Mouse (Mus musculus) hindbrain, embryonic 16.5 days (tissue): ENCODE results near the gene Gpr45. TPM values are rescaled to one million over a fixed set of nuclear protein-coding genes. Genes with fewer than 3 reads are reported as not detected.
"Not testable (repeated sequence)": the region's sequence is repeated elsewhere in the genome, so short reads cannot be mapped to it uniquely, and the experiment has no call there.

Experiments
- ATAC-seq: fragments of 200-750 bp; cut with Nextera tagmentation; 2 replicates; pipeline ENCODE4 v1.8.0; 2017; ENCODE audit warnings: moderate TSS enrichment, moderate library complexity
- H3K27ac ChIP-seq: fragments of 300-500 bp; sonication (generic); 2 replicates; pipeline ENCODE4 v1.5.1; 2014; ENCODE audit warnings: low read depth, mild to moderate bottlenecking, control low read depth, low read length, moderate library complexity
- H3K27me3 ChIP-seq: fragments of 300-500 bp; sonication (generic); replicated peaks from 2 replicates; pipeline ENCODE4 v1.6.1; 2014; ENCODE audit warnings: low read length; ENCODE audit not compliant: control insufficient read depth, insufficient read depth
- H3K36me3 ChIP-seq: fragments of 300-500 bp; sonication (generic); 2 replicates; pipeline ENCODE4 v1.6.1; 2014; ENCODE audit warnings: mild to moderate bottlenecking, low read length, moderate library complexity, mixed read lengths; ENCODE audit not compliant: control insufficient read depth, insufficient read depth
- H3K4me1 ChIP-seq: fragments of 300-500 bp; sonication (generic); 2 replicates; pipeline ENCODE4 v1.6.1; 2014; ENCODE audit warnings: low read depth, low read length; ENCODE audit not compliant: control insufficient read depth, insufficient read depth
- H3K4me2 ChIP-seq: fragments of 300-500 bp; sonication (generic); 2 replicates; pipeline ENCODE4 v1.6.1; 2014; ENCODE audit warnings: mild to moderate bottlenecking, low read length, control low read depth, moderate library complexity
- H3K4me3 ChIP-seq: fragments of 300-500 bp; sonication (generic); 2 replicates; pipeline ENCODE4 v1.5.1; 2014; ENCODE audit warnings: mild to moderate bottlenecking, low read length, control low read depth, moderate library complexity
- H3K9ac ChIP-seq: fragments of 300-500 bp; sonication (generic); 2 replicates; pipeline ENCODE4 v1.6.1; 2014; ENCODE audit warnings: low read depth, mild to moderate bottlenecking, control low read depth, low read length, moderate library complexity
- H3K9me3 ChIP-seq: fragments of 300-500 bp; sonication (generic); 2 replicates; pipeline ENCODE4 v1.6.1; 2014; ENCODE audit warnings: mild to moderate bottlenecking, low read length, moderate library complexity; ENCODE audit not compliant: control insufficient read depth
- WGBS: fragments of 180-500 bp; shearing (Covaris S2); extraction: QIAGEN DNeasy Blood & Tissue Kit; methylation state at CpG from one replicate; pipeline ENCODE4 v1.1.7; 2014; 5-methylcytosine and 5-hydroxymethylcytosine counted together
- polyA plus RNA-seq: library from polyadenylated mRNA; unstranded; fragments of >200 nt; fragmentation: Nextera tagmentation; extraction: Ambion mirVana; gene quantifications from 2 replicates; pipeline ENCODE4 v1.2.1, GENCODE M21; 2015

The Gpr45 gene
- polyA plus RNA-seq, 1 experiment from 2014 or later = 10.9 TPM

- not testable (repeated sequence) for H3K9ac ChIP-seq, H3K36me3 ChIP-seq, H3K4me3 ChIP-seq, H3K9me3 ChIP-seq, H3K27ac ChIP-seq, H3K4me2 ChIP-seq, ATAC-seq, H3K4me1 ChIP-seq, H3K27me3 ChIP-seq
- WGBS = 90% methylated on average over 7 of the region's 7 CpGs
These were observed 62.5 kb downstream of the Gpr45 start for GRCm38 (mm10) chr1:43015153-43015685.

GRCm38 (mm10) chr1:43036014-43036413 is 83.3 kb downstream of the Gpr45 start:
- H3K4me3 ChIP-seq = no peak overlapping the region
- H3K9ac ChIP-seq = no peak overlapping the region
- 91% methylated on average over 7 of the region's 7 CpGs for WGBS
- no peaks in the 10 kb centered on the region for H3K9me3 ChIP-seq
- no peaks in the 10 kb centered on the region for H3K27me3 ChIP-seq
- H3K4me1 ChIP-seq = peaks cover under 1% of the 10 kb centered on the region
- no peak overlapping the region for H3K4me2 ChIP-seq
- no peak for ATAC-seq
- H3K36me3 ChIP-seq = no peaks in the 10 kb centered on the region
- H3K27ac ChIP-seq = no peak overlapping the region

GRCm38 (mm10) chr1:43042271-43042670 is 89.6 kb downstream of the Gpr45 start:
- H3K4me2 ChIP-seq = no peak overlapping the region
- H3K4me1 ChIP-seq = peaks cover 8% of the 10 kb centered on the region
- WGBS = 31% methylated on average over 6 of the region's 6 CpGs
- 0 out of 2 replicates have a peak overlapping the region, but pooled peaks have one; percentile 35 for H3K9ac ChIP-seq
- no peak overlapping the region for H3K27ac ChIP-seq
- ATAC-seq = peak; percentile 47
- no peak overlapping the region for H3K4me3 ChIP-seq
- H3K9me3 ChIP-seq = no peaks in the 10 kb centered on the region
- no peaks in the 10 kb centered on the region for H3K36me3 ChIP-seq
- no peaks in the 10 kb centered on the region for H3K27me3 ChIP-seq

- peak; percentile 35; the same call in 1 of the 2 replicates for ATAC-seq
- Histone ChIP-seq H3K27me3 (no peaks in the 10 kb centered on the region), H3K36me3 (peaks cover 3% of the 10 kb centered on the region; the same call in 1 of the 2 replicates), H3K4me2 (no peak overlapping the region), H3K27ac (no peak overlapping the region), H3K4me1 (peaks cover 8% of the 10 kb centered on the region), H3K4me3 (no peak overlapping the region), H3K9me3 (no peaks in the 10 kb centered on the region), H3K9ac (no peak overlapping the region)
- WGBS = 61% methylated on average over 14 of the region's 14 CpGs
These were observed 92.7 kb downstream of the Gpr45 start for GRCm38 (mm10) chr1:43045204-43045982.

- Histone ChIP-seq H3K27me3 (no peaks in the 10 kb centered on the region), H3K4me1 (peaks cover 5% of the 10 kb centered on the region), H3K9me3 (no peaks in the 10 kb centered on the region), H3K9ac (no peak overlapping the region), H3K4me3 (no peak overlapping the region), H3K36me3 (peaks cover 3% of the 10 kb centered on the region; the same call in 1 of the 2 replicates), H3K4me2 (no peak overlapping the region), H3K27ac (no peak overlapping the region)
- WGBS = 86% methylated on average over 2 of the region's 2 CpGs
- no peak for ATAC-seq
These were observed 94.3 kb downstream of the Gpr45 start for GRCm38 (mm10) chr1:43046990-43047389.

GRCm38 (mm10) chr1:43047811-43048210 is 95.1 kb downstream of the Gpr45 start:
- H3K36me3 ChIP-seq = peaks cover 6% of the 10 kb centered on the region
- H3K4me2 ChIP-seq = no peak overlapping the region
- H3K4me3 ChIP-seq = no peak overlapping the region
- ATAC-seq = peak; percentile 31
- WGBS = 65% methylated on average over 10 of the region's 10 CpGs
- H3K9ac ChIP-seq = no peak overlapping the region
- no peaks in the 10 kb centered on the region for H3K27me3 ChIP-seq
- no peaks in the 10 kb centered on the region for H3K9me3 ChIP-seq
- H3K27ac ChIP-seq = no peak overlapping the region
- peaks cover 5% of the 10 kb centered on the region; the same call in 1 of the 2 replicates for H3K4me1 ChIP-seq

GRCm38 (mm10) chr1:43051903-43052302 is 99.2 kb downstream of the Gpr45 start:
- H3K36me3 ChIP-seq = peaks cover 17% of the 10 kb centered on the region
- H3K4me2 ChIP-seq = no peak overlapping the region
- H3K9ac ChIP-seq = no peak overlapping the region
- H3K27ac ChIP-seq = no peak overlapping the region
- H3K27me3 ChIP-seq = no peaks in the 10 kb centered on the region
- no peaks in the 10 kb centered on the region for H3K9me3 ChIP-seq
- no peaks in the 10 kb centered on the region for H3K4me1 ChIP-seq
- WGBS = 94% methylated on average over 5 of the region's 5 CpGs
- no peak; the same call in 1 of the 2 replicates for ATAC-seq
- H3K4me3 ChIP-seq = no peak overlapping the region

GRCm38 (mm10) chr1:43065615-43066310 is 113.1 kb downstream of the Gpr45 start:
- peak; percentile 96 for ATAC-seq
- H3K36me3 ChIP-seq = peaks cover 21% of the 10 kb centered on the region
- 45% methylated on average over 9 of the region's 9 CpGs for WGBS
- H3K9ac ChIP-seq = peak overlapping the region; percentile 13; the same call in 1 of the 2 replicates
- H3K27me3 ChIP-seq = no peaks in the 10 kb centered on the region
- no peak overlapping the region for H3K27ac ChIP-seq
- no peaks in the 10 kb centered on the region for H3K9me3 ChIP-seq
- H3K4me2 ChIP-seq = no peak overlapping the region
- H3K4me3 ChIP-seq = no peak overlapping the region
- H3K4me1 ChIP-seq = no peaks in the 10 kb centered on the region

- no peaks in the 10 kb centered on the region for H3K4me1 ChIP-seq
- ATAC-seq = no peak
- no peak overlapping the region for H3K27ac ChIP-seq
- H3K9me3 ChIP-seq = no peaks in the 10 kb centered on the region
- 94% methylated on average over 8 of the region's 8 CpGs for WGBS
- no peak overlapping the region for H3K9ac ChIP-seq
- H3K27me3 ChIP-seq = no peaks in the 10 kb centered on the region
- no peak overlapping the region for H3K4me3 ChIP-seq
- H3K4me2 ChIP-seq = no peak overlapping the region
- H3K36me3 ChIP-seq = peaks cover 21% of the 10 kb centered on the region
These were observed 113.9 kb downstream of the Gpr45 start for GRCm38 (mm10) chr1:43066573-43066972.
